Mouse (Mus musculus) hindbrain, embryonic 16.5 days (tissue): ENCODE data around the gene Slc36a1. TPM values are rescaled to one million over a fixed set of nuclear protein-coding genes. Genes with fewer than 3 reads are reported as not detected.

ENCODE experiments used
- ATAC-seq: fragments of 200-750 bp; cut with Nextera tagmentation; 2 replicates; pipeline ENCODE4 v1.8.0; 2017; ENCODE audit warnings: moderate TSS enrichment, moderate library complexity
- H3K27ac ChIP-seq: fragments of 300-500 bp; sonication (generic); 2 replicates; pipeline ENCODE4 v1.5.1; 2014; ENCODE audit warnings: low read depth, mild to moderate bottlenecking, control low read depth, low read length, moderate library complexity
- H3K27me3 ChIP-seq: fragments of 300-500 bp; sonication (generic); replicated peaks from 2 replicates; pipeline ENCODE4 v1.6.1; 2014; ENCODE audit warnings: low read length; ENCODE audit not compliant: control insufficient read depth, insufficient read depth
- H3K36me3 ChIP-seq: fragments of 300-500 bp; sonication (generic); 2 replicates; pipeline ENCODE4 v1.6.1; 2014; ENCODE audit warnings: mild to moderate bottlenecking, low read length, moderate library complexity, mixed read lengths; ENCODE audit not compliant: control insufficient read depth, insufficient read depth
- H3K4me1 ChIP-seq: fragments of 300-500 bp; sonication (generic); 2 replicates; pipeline ENCODE4 v1.6.1; 2014; ENCODE audit warnings: low read depth, low read length; ENCODE audit not compliant: control insufficient read depth, insufficient read depth
- H3K4me2 ChIP-seq: fragments of 300-500 bp; sonication (generic); 2 replicates; pipeline ENCODE4 v1.6.1; 2014; ENCODE audit warnings: mild to moderate bottlenecking, low read length, control low read depth, moderate library complexity
- H3K4me3 ChIP-seq: fragments of 300-500 bp; sonication (generic); 2 replicates; pipeline ENCODE4 v1.5.1; 2014; ENCODE audit warnings: mild to moderate bottlenecking, low read length, control low read depth, moderate library complexity
- H3K9ac ChIP-seq: fragments of 300-500 bp; sonication (generic); 2 replicates; pipeline ENCODE4 v1.6.1; 2014; ENCODE audit warnings: low read depth, mild to moderate bottlenecking, control low read depth, low read length, moderate library complexity
- H3K9me3 ChIP-seq: fragments of 300-500 bp; sonication (generic); 2 replicates; pipeline ENCODE4 v1.6.1; 2014; ENCODE audit warnings: mild to moderate bottlenecking, low read length, moderate library complexity; ENCODE audit not compliant: control insufficient read depth
- WGBS: fragments of 180-500 bp; shearing (Covaris S2); extraction: QIAGEN DNeasy Blood & Tissue Kit; methylation state at CpG from one replicate; pipeline ENCODE4 v1.1.7; 2014; 5-methylcytosine and 5-hydroxymethylcytosine counted together
- polyA plus RNA-seq: library from polyadenylated mRNA; unstranded; fragments of >200 nt; fragmentation: Nextera tagmentation; extraction: Ambion mirVana; gene quantifications from 2 replicates; pipeline ENCODE4 v1.2.1, GENCODE M21; 2015

The Slc36a1 gene
- polyA plus RNA-seq, 1 experiment from 2014 or later = 4.6 TPM

DNA sequence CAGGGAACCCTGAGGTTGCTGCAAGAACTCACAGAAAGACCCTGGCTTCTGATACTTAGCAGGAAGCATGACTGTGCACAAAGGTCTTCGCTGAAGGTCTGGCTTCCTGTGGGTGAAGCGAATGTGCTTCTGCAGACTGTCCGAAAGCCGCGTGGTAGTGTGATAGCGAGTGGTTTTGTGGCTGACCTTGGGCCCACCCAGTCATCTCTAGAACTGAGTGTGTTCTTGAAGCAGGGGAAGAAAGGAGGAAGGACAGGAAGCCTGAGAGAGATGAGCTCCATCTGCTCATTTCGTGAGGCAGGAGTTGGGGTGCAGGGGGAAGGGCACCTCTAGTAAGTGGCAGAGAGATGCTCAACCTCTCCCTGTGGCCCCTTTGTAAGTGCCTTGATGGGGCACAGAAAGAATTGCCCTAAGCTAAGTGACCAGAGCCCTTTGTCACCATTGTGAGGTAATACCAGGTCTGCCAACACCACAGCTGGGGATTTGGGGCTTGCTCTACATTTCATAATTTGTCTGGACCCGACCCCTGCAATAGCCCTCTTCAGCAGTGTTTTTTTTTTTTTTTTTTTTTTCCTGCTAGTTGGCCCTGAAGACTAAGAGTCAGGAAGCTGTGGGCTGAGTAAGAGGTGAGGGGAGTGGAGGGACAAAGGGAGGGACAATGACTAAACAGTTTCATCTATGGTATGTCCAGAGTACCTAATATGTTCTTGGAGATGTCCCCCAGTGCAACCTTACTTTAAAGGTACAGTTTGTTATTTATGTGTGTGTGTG is 6.2 kb upstream of the Slc36a1 start:
- Histone ChIP-seq H3K9me3 (no peaks in the 10 kb centered on the region), H3K9ac (no peak overlapping the region), H3K4me2 (no peak overlapping the region), H3K36me3 (no peaks in the 10 kb centered on the region), H3K27me3 (no peaks in the 10 kb centered on the region), H3K27ac (no peak overlapping the region), H3K4me1 (no peaks in the 10 kb centered on the region), H3K4me3 (no peak overlapping the region)
- ATAC-seq = no peak
- 84% methylated on average over 8 of the region's 8 CpGs for WGBS

DNA sequence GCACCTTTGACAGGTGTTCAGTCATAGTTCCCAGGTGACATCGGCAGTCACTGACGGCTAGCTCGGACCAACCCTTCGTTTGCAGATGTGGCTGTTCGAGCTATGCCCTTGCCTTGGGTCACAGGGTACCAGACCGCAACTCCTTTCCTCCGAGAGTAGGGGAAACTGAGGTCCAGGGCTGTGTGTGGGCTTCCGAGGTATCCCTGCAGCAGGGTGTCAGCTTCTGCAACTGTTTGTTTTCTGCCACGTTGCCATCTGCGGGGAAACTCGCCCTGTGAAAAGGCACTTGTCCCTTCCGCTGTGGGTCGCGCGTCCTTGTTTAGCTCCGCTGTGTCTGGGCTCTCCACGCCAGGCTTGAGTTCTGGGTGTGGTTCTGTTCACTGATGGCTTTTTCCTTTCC is 452 bp downstream of the Slc36a1 start:
- Histone ChIP-seq H3K4me2 (peak overlapping the region; percentile 70), H3K4me1 (peaks cover 13% of the 10 kb centered on the region), H3K9ac (peak overlapping the region; percentile 94), H3K27me3 (no peaks in the 10 kb centered on the region), H3K36me3 (no peaks in the 10 kb centered on the region), H3K9me3 (no peaks in the 10 kb centered on the region), H3K4me3 (peak overlapping the region; percentile 95), H3K27ac (peak overlapping the region; percentile 66; the same call in 1 of the 2 replicates)
- 1% methylated on average over 17 of the region's 17 CpGs for WGBS
- ATAC-seq = peak; percentile 31

DNA sequence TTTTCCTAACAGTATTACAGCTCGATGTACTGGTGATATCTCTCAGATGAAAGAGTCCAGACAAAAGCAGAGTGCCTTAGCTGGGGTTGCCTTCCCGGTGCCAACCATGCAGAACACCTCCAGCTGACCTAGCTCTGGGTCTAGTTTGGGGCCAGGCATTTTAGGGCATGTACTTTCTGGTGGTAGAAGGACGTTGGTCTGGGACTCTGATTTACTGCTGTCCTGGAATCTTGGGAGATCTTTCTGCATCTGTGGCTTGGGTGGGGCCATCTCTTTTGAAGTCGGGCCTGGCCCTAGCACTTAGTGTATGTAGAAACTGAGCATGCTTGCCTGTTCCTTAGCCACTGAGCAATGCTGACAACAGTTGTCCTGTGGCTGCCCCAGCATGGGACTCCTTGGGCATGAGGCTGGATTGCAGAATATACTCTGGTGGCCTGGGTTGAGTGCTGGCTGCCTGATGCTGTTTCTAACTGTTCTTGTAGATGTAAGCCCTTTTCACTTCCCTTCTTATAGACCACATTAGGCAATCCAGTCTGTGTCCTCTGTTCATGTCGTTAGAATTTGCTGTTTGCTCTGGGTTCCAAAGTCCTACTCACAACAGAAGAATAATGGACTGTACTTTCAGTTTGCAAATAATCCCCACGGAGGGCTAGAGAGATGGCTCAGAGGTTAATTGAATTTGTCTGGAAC is 4.0 kb downstream of the Slc36a1 start:
- ATAC-seq = no peak
- Histone ChIP-seq H3K4me2 (no peak overlapping the region), H3K9me3 (no peaks in the 10 kb centered on the region), H3K36me3 (no peaks in the 10 kb centered on the region), H3K27me3 (no peaks in the 10 kb centered on the region), H3K27ac (no peak overlapping the region), H3K4me3 (no peak overlapping the region), H3K4me1 (peaks cover 13% of the 10 kb centered on the region), H3K9ac (no peak overlapping the region)
- 69% methylated on average over 6 of the region's 6 CpGs for WGBS

DNA sequence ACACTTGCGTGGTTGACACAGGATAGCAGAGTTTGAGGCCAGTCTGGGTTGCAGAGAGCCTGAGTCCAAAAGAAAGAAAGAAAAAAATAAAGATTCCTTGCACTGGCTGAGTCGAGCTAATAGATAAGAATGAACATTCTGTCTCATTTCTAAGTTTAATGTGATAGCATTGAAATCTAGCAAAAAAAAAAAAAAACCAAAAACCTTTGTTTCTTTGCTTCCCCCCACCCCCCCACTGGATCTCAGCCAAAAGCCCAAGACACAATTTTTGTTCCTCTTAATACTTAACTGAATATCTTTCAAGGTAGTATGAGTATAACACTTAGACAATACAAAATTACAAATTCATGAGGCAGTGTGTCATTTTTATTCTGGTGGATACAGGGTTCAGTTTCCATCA is 4.9 kb downstream of the Slc36a1 start:
- Histone ChIP-seq H3K4me3 (no peak overlapping the region), H3K4me2 (no peak overlapping the region), H3K4me1 (peaks cover 13% of the 10 kb centered on the region), H3K27ac (no peak overlapping the region), H3K27me3 (no peaks in the 10 kb centered on the region), H3K9ac (no peak overlapping the region), H3K9me3 (no peaks in the 10 kb centered on the region), H3K36me3 (no peaks in the 10 kb centered on the region)
- WGBS = 87% methylated on average over 2 of the region's 2 CpGs
- ATAC-seq = no peak

DNA sequence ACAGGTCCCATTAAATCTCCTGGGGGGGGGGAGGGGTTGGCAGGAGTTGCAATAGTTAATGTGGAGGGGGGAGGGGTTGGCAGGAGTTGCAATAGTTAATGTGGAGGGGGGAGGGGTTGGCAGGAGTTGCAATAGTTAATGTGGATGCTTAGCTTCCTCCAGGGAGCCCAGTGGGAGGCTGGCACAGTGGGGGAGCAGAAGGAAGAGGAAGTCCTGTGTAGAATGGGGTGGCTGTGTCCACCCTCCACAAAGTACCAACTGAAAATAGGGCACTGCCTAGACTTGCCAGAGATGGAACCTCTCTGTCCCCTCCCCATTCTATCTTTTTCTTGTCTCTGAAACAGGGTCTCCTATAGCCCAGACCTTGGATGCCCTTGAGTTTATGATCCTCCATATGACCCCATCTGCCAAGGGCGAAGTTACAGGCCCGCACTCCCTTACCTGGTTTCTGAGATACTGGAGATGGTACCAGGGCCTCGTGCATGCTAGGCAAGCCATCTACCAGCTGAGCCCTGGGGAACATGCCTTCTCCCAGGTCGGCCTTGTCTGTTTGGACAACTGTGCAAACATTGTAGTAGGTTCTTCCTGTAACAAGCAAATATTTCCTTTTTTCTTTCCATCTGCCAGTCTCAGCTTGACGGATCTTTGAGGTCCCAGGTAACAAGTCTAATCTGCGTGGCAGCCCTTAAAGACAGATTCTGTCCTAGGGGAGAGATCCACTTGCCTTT is 5.6 kb downstream of the Slc36a1 start:
- Histone ChIP-seq H3K4me2 (no peak overlapping the region), H3K27me3 (no peaks in the 10 kb centered on the region), H3K9me3 (no peaks in the 10 kb centered on the region), H3K4me1 (peaks cover 13% of the 10 kb centered on the region), H3K9ac (no peak overlapping the region), H3K27ac (no peak overlapping the region), H3K36me3 (no peaks in the 10 kb centered on the region), H3K4me3 (no peak overlapping the region)
- 86% methylated on average over 6 of the region's 6 CpGs for WGBS
- no peak for ATAC-seq

DNA sequence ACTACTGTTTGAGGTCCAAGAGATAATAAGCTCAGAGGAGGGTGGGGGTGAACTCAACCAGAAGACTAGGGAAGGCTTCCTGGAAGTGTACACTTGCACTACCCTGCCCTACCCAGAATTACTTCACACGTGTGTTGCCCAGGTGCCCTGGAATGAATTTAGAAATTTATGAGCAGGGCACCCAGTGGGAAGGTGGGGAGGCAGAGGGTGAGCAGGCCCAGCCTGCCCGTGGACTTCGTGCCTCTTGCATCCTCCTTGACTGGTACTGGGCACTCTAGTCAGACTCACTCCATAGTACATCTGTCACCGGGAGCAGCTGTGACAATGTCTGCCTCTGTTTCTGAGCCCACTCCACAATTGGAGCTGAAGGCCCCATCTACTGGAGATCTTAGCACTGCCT is 9.4 kb downstream of the Slc36a1 start:
- Histone ChIP-seq H3K27ac (no peak overlapping the region), H3K4me3 (no peak overlapping the region), H3K4me1 (no peaks in the 10 kb centered on the region), H3K27me3 (no peaks in the 10 kb centered on the region), H3K9ac (no peak overlapping the region), H3K9me3 (no peaks in the 10 kb centered on the region), H3K36me3 (0 out of 2 replicates have a peak, but pooled peaks cover 2% of the 10 kb centered on the region), H3K4me2 (no peak overlapping the region)
- ATAC-seq = no peak
- WGBS = 91% methylated on average over 4 of the region's 4 CpGs

DNA sequence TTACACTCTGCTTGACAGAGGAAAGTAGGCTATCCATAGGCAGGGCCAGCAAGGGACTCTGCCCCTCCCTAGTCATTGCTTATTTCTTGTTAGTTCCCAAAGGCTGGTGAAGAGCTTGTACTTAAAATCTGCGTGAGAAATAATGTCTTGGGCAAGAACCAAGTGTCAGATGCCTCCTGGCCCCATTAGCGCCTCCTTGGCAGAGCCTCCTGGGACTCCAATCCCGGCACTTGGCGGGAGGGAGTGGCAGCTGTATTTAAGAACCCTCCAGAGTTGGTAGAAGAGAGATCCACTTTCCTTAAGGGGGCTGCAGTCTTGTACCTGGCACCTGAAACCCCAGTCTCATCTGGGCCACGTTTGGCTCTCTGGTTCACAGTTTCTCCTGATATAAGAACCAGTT is 10.0 kb downstream of the Slc36a1 start:
- Histone ChIP-seq H3K9me3 (no peaks in the 10 kb centered on the region), H3K27me3 (no peaks in the 10 kb centered on the region), H3K36me3 (peaks cover 4% of the 10 kb centered on the region), H3K4me1 (no peaks in the 10 kb centered on the region), H3K9ac (no peak overlapping the region), H3K27ac (no peak overlapping the region), H3K4me3 (no peak overlapping the region), H3K4me2 (no peak overlapping the region)
- ATAC-seq = no peak
- WGBS = 85% methylated on average over 5 of the region's 5 CpGs

DNA sequence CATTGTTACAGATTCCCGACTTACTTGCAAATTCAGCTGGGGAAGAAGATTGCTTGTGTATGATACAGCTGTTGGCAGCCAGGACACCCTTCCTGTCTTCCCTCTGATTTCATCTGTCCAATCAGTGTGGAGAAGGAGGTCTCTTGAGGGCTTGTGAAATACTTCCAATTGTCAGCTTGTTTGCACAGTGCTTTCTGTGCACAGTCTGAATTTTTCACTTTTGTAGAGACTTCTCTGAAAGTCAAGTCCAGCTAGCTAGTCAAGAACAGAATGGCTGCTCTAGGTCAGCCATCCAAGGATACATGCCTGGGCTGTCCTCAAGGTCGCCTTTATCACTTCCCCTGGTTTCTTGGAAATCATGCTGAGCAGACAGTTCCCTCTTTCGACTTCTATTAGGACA is 10.8 kb downstream of the Slc36a1 start:
- Histone ChIP-seq H3K27me3 (no peaks in the 10 kb centered on the region), H3K4me3 (no peak overlapping the region), H3K9ac (no peak overlapping the region), H3K27ac (no peak overlapping the region), H3K36me3 (peaks cover 11% of the 10 kb centered on the region), H3K9me3 (no peaks in the 10 kb centered on the region), H3K4me2 (no peak overlapping the region), H3K4me1 (no peaks in the 10 kb centered on the region)
- ATAC-seq = no peak
- WGBS = 89% methylated on average over 3 of the region's 3 CpGs

DNA sequence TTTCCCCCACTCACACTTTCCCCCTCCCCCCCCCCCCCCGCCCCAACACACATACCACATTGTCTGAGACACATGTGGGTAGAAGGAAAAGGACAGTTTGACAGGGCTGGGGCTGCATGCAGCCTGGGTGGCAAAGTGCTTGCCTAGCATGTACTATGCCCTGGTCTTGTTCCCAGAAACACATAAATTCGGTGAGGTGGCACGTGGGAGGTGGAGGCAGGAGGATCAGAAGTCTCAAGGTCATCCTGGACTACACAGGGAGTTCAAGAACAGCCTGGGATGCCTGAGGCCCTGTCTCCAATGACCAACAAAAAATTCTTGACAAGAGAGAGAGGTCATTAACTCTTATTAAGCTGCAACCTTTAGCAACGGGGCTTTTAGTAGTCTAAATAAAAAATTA is 11.9 kb downstream of the Slc36a1 start:
- ATAC-seq = no peak
- Histone ChIP-seq H3K36me3 (peaks cover 17% of the 10 kb centered on the region), H3K27ac (no peak overlapping the region), H3K4me3 (no peak overlapping the region), H3K4me2 (no peak overlapping the region), H3K27me3 (no peaks in the 10 kb centered on the region), H3K9me3 (no peaks in the 10 kb centered on the region), H3K9ac (no peak overlapping the region), H3K4me1 (no peaks in the 10 kb centered on the region)
- WGBS = 74% methylated on average over 3 of the region's 4 CpGs
